Mouse (Mus musculus): ENCODE data around the gene Ip6k3.
A peak's percentile ranks its signal among the peaks of the same experiment; 100 is the strongest.

Ip6k3 gene

DNA sequence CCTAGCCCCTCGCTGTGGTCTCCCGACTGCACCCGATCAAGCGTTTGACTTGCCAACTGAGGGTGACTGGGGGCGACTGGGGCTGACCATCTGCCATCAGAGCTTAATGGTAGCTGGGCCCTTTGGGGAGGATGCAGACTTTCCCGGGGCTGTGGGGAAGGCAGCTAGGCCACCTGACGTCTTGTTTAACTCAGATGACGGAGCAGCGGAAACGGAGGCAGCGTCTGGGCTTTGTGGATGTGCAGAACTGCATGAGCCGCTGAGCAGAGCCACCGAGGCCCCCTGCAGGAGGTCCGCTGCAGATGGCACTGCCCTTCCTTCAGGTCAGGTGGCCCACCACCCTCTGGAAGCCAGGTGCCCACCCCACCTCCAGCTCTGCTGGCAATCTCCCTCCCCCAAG lies 46.3 kb downstream of the Ip6k3 start:
- DNase-seq = no peak

DNA sequence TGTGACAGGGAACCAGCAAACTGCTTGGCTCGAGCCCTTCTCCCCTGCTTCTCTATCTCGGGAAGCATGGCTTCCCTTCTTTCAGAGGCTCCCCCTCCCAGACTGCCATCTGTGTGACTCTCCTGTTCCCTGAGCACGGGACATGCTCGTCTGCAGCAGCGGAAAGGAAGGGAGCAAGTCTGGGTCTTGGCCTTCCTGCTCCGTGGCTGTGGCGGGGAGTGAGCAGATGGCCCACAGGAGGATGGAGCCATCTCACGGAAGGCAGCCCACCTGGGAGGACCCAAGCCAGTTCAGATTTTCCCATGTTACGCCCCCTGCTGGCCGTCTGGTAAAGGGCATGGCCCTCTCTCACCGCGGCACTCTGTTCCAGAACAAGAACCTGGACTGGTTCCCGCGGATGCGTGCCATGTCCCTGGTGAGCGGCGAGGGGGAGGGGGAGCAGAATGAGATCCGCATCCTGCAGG lies 47.0 kb downstream of the Ip6k3 start:
- peak; percentile 36 for DNase-seq

- no peak for DNase-seq
Measured at GRCm38 (mm10) chr17:27119954-27120353, 47.6 kb downstream of the Ip6k3 start.

DNA sequence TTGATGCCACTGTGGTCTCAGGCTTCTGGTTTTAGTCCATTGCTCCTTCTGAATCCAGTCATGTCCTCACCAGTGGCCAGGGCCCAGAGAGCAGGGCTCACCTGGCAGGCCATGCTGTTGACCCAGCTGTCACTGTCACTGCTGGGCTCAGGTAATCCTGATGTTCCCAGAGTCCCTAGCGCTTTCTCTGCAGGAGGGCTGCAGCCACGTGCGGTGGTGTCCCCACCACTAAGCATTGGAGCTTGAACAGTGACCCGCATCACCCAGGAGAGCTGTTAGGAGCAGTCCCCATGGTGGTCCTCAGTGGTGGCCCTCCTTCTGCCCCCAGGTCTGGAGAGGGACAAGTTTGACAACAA lies 48.1 kb downstream of the Ip6k3 start:
- DNase-seq = no peak

- no peak for DNase-seq
Measured at GRCm38 (mm10) chr17:27118676-27119539, 48.7 kb downstream of the Ip6k3 start.

DNA sequence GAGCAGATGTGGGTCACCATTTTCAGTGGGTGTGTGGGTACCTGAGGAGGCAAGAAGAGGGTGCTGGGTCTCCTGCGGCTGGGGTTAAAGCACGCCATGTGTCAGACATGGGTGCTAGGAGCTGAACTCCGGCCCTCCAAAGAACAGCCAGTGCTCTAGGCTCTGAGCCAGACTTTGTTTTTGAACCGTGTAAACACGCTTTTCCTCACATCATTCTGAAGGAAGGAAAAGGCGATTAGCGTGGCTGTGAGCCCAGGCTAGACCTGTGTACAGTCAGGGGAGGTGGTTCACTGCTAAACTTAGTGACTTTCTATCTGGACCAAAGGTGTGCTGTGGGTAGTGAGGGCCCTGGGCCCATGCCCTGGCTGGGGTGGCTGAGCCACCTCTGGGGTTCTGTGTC lies 57.5 kb downstream of the Ip6k3 start:
- DNase-seq = no peak

- DNase-seq = no peak
Measured at GRCm38 (mm10) chr17:27107936-27108335, 59.7 kb downstream of the Ip6k3 start.

DNA sequence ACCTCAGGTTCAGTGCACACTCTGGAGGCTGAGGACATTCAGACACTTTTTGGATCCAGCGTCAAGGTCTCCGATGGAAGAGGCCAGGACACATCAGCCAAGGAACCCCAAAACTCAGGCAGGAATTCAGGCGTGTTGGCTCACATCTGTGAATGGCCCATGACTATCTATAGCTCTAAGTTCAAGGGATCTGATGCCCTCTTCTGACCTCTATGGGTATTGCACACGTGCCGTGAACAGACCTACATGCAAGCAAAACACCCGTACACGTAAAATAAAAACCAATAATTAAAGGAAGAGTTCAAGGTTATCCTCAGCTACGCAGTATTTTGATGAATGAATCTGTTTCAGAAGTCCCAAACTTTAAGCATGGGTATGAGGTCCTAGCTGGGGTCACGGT lies 60.9 kb downstream of the Ip6k3 start:
- no peak for DNase-seq

DNA sequence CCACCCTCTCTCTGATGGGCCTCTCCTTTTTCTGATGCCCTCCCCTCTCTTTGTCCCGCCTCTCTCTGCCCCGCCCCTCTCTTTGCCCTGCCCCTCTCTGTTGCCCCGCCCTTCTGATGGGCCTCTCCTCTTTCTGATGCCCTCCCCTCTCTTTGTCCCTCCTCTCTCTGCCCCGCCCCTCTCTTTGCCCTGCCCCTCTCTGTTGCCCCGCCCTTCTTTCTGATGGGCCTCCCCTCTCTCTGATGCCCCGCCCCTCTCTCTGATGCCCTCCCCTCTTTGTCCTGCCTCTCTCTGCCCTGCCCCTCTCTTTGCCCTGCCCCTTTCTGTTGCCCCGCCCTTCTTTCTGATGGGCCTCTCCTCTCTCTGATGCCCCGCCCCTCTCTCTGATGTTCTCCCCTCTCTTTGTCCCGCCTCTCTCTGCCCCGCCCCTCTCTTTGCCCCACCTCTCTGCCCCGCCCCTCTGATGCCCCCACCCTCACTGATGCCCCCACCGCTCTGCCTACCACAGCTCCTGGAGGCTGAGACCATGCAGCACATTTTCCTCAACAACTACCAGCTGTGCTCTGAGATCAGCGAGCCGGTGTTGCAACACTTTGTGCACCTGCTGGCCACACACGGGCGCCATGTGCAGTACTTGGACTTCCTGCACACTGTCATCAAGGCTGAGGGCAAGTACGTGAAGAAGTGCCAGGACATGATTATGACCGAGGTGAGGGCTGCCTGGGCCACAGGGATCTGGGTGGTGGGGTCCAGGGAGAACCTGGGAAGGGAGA lies 61.7 kb downstream of the Ip6k3 start:
- DNase-seq = no peak

- DNase-seq = no peak
Measured at GRCm38 (mm10) chr17:27101675-27102074, 65.9 kb downstream of the Ip6k3 start.

- peak; percentile 20 for DNase-seq
Measured at GRCm38 (mm10) chr17:27095690-27096089, 71.9 kb downstream of the Ip6k3 start.
